Mouse (Mus musculus) midbrain, embryonic 14.5 days (tissue): ENCODE data around the gene Olfr1126. TPM values are rescaled to one million over a fixed set of nuclear protein-coding genes. Genes with fewer than 3 reads are reported as not detected.
"Not testable (repeated sequence)": the region's sequence is repeated elsewhere in the genome, so short reads cannot be mapped to it uniquely, and the experiment has no call there.

Experiments
- ATAC-seq: fragments of 200-750 bp; cut with Nextera tagmentation; 2 replicates; pipeline ENCODE4 v1.8.0; 2017; ENCODE audit warnings: moderate number of reproducible peaks, moderate library complexity; ENCODE audit not compliant: low FRiP score, low TSS enrichment
- DNase-seq: peaks from one replicate; pipeline ENCODE4 v3.0.0-alpha.2; 2015
- H3K27ac ChIP-seq: fragments of 300-500 bp; sonication (generic); replicated peaks from 2 replicates; pipeline ENCODE4 v1.5.1; 2014; ENCODE audit warnings: mild to moderate bottlenecking, low read depth, low read length, moderate library complexity
- H3K27me3 ChIP-seq: fragments of 300-500 bp; sonication (generic); 2 replicates; pipeline ENCODE4 v1.6.1; 2014; ENCODE audit warnings: low read length, control low read depth, mixed read lengths; ENCODE audit not compliant: control insufficient read depth, insufficient read depth
- H3K36me3 ChIP-seq: fragments of 300-500 bp; sonication (generic); 2 replicates; pipeline ENCODE4 v1.6.1; 2014; ENCODE audit warnings: low read length, control low read depth; ENCODE audit not compliant: control insufficient read depth, insufficient read depth
- H3K4me1 ChIP-seq: fragments of 300-500 bp; sonication (generic); 2 replicates; pipeline ENCODE4 v1.6.1; 2014; ENCODE audit warnings: mild to moderate bottlenecking, antibody characterized with exemption, low read length, control low read depth; ENCODE audit not compliant: control insufficient read depth, insufficient read depth
- H3K4me2 ChIP-seq: fragments of 300-500 bp; sonication (generic); 2 replicates; pipeline ENCODE4 v1.6.1; 2014; ENCODE audit warnings: mild to moderate bottlenecking, low read length, moderate library complexity
- H3K4me3 ChIP-seq: fragments of 300-500 bp; sonication (generic); replicated peaks from 2 replicates; pipeline ENCODE4 v1.5.1; 2014; ENCODE audit warnings: low read depth, low read length
- H3K9ac ChIP-seq: fragments of 300-500 bp; sonication (generic); replicated peaks from 2 replicates; pipeline ENCODE4 v1.6.1; 2014; ENCODE audit warnings: mild to moderate bottlenecking, low read length, moderate library complexity
- H3K9me3 ChIP-seq: fragments of 300-500 bp; sonication (generic); 2 replicates; pipeline ENCODE4 v1.6.1; 2016; ENCODE audit warnings: low read length, control low read depth, mixed read lengths; ENCODE audit not compliant: control insufficient read depth
- WGBS: fragments of 180-500 bp; shearing (Covaris S2); extraction: QIAGEN DNeasy Blood & Tissue Kit; methylation state at CpG from one replicate; pipeline ENCODE4 v1.1.7; 2014; 5-methylcytosine and 5-hydroxymethylcytosine counted together
- polyA plus RNA-seq: library from polyadenylated mRNA; unstranded; fragments of >200 nt; fragmentation: Nextera tagmentation; extraction: Ambion mirVana; gene quantifications from 2 replicates; pipeline ENCODE4 v1.2.1, GENCODE M21; 2014

The Olfr1126 gene
- polyA plus RNA-seq = not detected in 2 replicates

GRCm38 (mm10) chr2:87453662-87454061, at the start of gene Olfr1126:
Gene Olfr1126, plus strand, starts transcription at chr2:87453962.
- DNase-seq = no peak
- Histone ChIP-seq H3K9me3 (no peaks in the 10 kb centered on the region), H3K4me2 (no peak within 1 kb of the TSS), H3K4me1 (no peaks in the 10 kb centered on the region), H3K36me3 (no peaks in the 10 kb centered on the region), H3K27me3 (no peaks in the 10 kb centered on the region), H3K4me3 (no peak within 1 kb of the TSS), H3K9ac (no peak within 1 kb of the TSS), H3K27ac (no peak within 1 kb of the TSS)
- no peak for ATAC-seq

GRCm38 (mm10) chr2:87416335-87416734, 37.4 kb upstream of the Olfr1126 start, which contains the start of gene Olfr1123:
Gene Olfr1123, plus strand, starts transcription at chr2:87416635.
- no peaks in the 10 kb centered on the region for H3K9me3 ChIP-seq
- no peaks in the 10 kb centered on the region for H3K36me3 ChIP-seq
- H3K4me3 ChIP-seq = no peak within 1 kb of the TSS
- no peak within 1 kb of the TSS for H3K27ac ChIP-seq
- WGBS = 87% methylated on average over 1 of the region's 1 CpGs
- no peak within 1 kb of the TSS for H3K9ac ChIP-seq
- DNase-seq (no peak), ATAC-seq (no peak)
- no peaks in the 10 kb centered on the region for H3K27me3 ChIP-seq
- no peaks in the 10 kb centered on the region for H3K4me1 ChIP-seq
- no peak within 1 kb of the TSS for H3K4me2 ChIP-seq

- Histone ChIP-seq H3K27ac (no peak within 1 kb of the TSS), H3K9me3 (no peaks in the 10 kb centered on the region), H3K36me3 (no peaks in the 10 kb centered on the region), H3K9ac (no peak within 1 kb of the TSS), H3K4me3 (no peak within 1 kb of the TSS), H3K4me1 (no peaks in the 10 kb centered on the region), H3K27me3 (no peaks in the 10 kb centered on the region), H3K4me2 (no peak within 1 kb of the TSS)
- no peak for ATAC-seq
- WGBS = 89% methylated on average over 1 of the region's 1 CpGs
- no peak for DNase-seq
Observed at GRCm38 (mm10) chr2:87429975-87430374, 23.8 kb upstream of the Olfr1126 start, which contains the start of gene Olfr1124. Gene Olfr1124, plus strand, starts transcription at chr2:87430275.

GRCm38 (mm10) chr2:87437731-87438130, 16.0 kb upstream of the Olfr1126 start:
- no peaks in the 10 kb centered on the region for H3K27me3 ChIP-seq
- ATAC-seq (no peak), DNase-seq (no peak)
- H3K36me3 ChIP-seq = no peaks in the 10 kb centered on the region
- no peak overlapping the region for H3K4me3 ChIP-seq
- no peak overlapping the region for H3K27ac ChIP-seq
- no peaks in the 10 kb centered on the region for H3K9me3 ChIP-seq
- no peak overlapping the region for H3K9ac ChIP-seq
- H3K4me2 ChIP-seq = no peak overlapping the region
- no peaks in the 10 kb centered on the region for H3K4me1 ChIP-seq
- 90% methylated on average over 16 of the region's 16 CpGs for WGBS

GRCm38 (mm10) chr2:87461769-87462168, 8.0 kb downstream of the Olfr1126 start:
- WGBS = 94% methylated on average over 4 of the region's 4 CpGs
- Histone ChIP-seq H3K9ac (no peak overlapping the region), H3K27me3 (no peaks in the 10 kb centered on the region), H3K27ac (no peak overlapping the region), H3K4me2 (no peak overlapping the region), H3K4me1 (no peaks in the 10 kb centered on the region), H3K4me3 (no peak overlapping the region), H3K9me3 (no peaks in the 10 kb centered on the region), H3K36me3 (no peaks in the 10 kb centered on the region)
- no peak for DNase-seq
- no peak for ATAC-seq

- Histone ChIP-seq H3K4me1 (no peaks in the 10 kb centered on the region), H3K4me3 (no peak overlapping the region), H3K27me3 (no peaks in the 10 kb centered on the region), H3K4me2 (no peak overlapping the region), H3K9me3 (no peaks in the 10 kb centered on the region), H3K9ac (no peak overlapping the region), H3K27ac (no peak overlapping the region), H3K36me3 (no peaks in the 10 kb centered on the region)
- ATAC-seq = no peak
- DNase-seq = peak; percentile 1
Observed at GRCm38 (mm10) chr2:87480207-87480606, 26.4 kb downstream of the Olfr1126 start.

- Histone ChIP-seq H3K9me3 (no peaks in the 10 kb centered on the region), H3K36me3 (no peaks in the 10 kb centered on the region), H3K27me3 (no peaks in the 10 kb centered on the region), H3K9ac (no peak overlapping the region), H3K4me2 (no peak overlapping the region), H3K4me3 (no peak overlapping the region), H3K4me1 (no peaks in the 10 kb centered on the region), H3K27ac (no peak overlapping the region)
- DNase-seq (no peak), ATAC-seq (no peak)
- 84% methylated on average over 4 of the region's 4 CpGs for WGBS
Observed at GRCm38 (mm10) chr2:87481158-87481557, 27.4 kb downstream of the Olfr1126 start.

- H3K9ac ChIP-seq = no peak overlapping the region
- no peaks in the 10 kb centered on the region for H3K9me3 ChIP-seq
- H3K4me1 ChIP-seq = no peaks in the 10 kb centered on the region
- H3K4me2 ChIP-seq = no peak overlapping the region
- no peaks in the 10 kb centered on the region for H3K36me3 ChIP-seq
- no peaks in the 10 kb centered on the region for H3K27me3 ChIP-seq
- 76% methylated on average over 2 of the region's 2 CpGs for WGBS
- no peak overlapping the region for H3K27ac ChIP-seq
- ATAC-seq (no peak), DNase-seq (no peak)
- H3K4me3 ChIP-seq = no peak overlapping the region
Observed at GRCm38 (mm10) chr2:87482276-87482675, 28.5 kb downstream of the Olfr1126 start.

GRCm38 (mm10) chr2:87496993-87497392, 43.2 kb downstream of the Olfr1126 start, which contains the start of gene Pramel7:
Gene Pramel7, minus strand, starts transcription at chr2:87497093.
- not testable (repeated sequence) for H3K9me3 ChIP-seq, ATAC-seq, H3K27ac ChIP-seq, H3K4me3 ChIP-seq, H3K4me2 ChIP-seq, H3K9ac ChIP-seq, H3K4me1 ChIP-seq, H3K36me3 ChIP-seq, DNase-seq, H3K27me3 ChIP-seq
- WGBS = 91% methylated on average over 4 of the region's 5 CpGs
